Mouse (Mus musculus) hindbrain, embryonic 11.5 days (tissue): ENCODE measurements around the gene Sgms2. TPM values are rescaled to one million over a fixed set of nuclear protein-coding genes. Genes with fewer than 3 reads are reported as not detected.

Experiments
- ATAC-seq: fragments of 200-750 bp; cut with Nextera tagmentation; 2 replicates; pipeline ENCODE4 v1.8.0; 2017; ENCODE audit warnings: mild to moderate bottlenecking, moderate TSS enrichment, moderate library complexity; ENCODE audit not compliant: low FRiP score
- DNase-seq: peaks from one replicate; pipeline ENCODE4 v3.0.0-alpha.2; 2015; ENCODE audit warnings: low spot score
- H3K27ac ChIP-seq: fragments of 300-500 bp; sonication (generic); 2 replicates; pipeline ENCODE4 v1.5.1; 2014; ENCODE audit warnings: mild to moderate bottlenecking, low read depth, low read length
- H3K27me3 ChIP-seq: fragments of 300-500 bp; sonication (generic); 2 replicates; pipeline ENCODE4 v1.6.1; 2014; ENCODE audit warnings: mild to moderate bottlenecking, low read length, moderate library complexity, mixed read lengths; ENCODE audit not compliant: control insufficient read depth, insufficient read depth
- H3K36me3 ChIP-seq: fragments of 300-500 bp; sonication (generic); 2 replicates; pipeline ENCODE4 v1.6.1; 2014; ENCODE audit warnings: mild to moderate bottlenecking, low read length, moderate library complexity, mixed read lengths; ENCODE audit not compliant: control insufficient read depth, insufficient read depth
- H3K4me1 ChIP-seq: fragments of 300-500 bp; sonication (generic); replicated peaks from 2 replicates; pipeline ENCODE4 v1.6.1; 2014; ENCODE audit warnings: low read length, mixed read lengths; ENCODE audit not compliant: control insufficient read depth, insufficient read depth
- H3K4me2 ChIP-seq: fragments of 300-500 bp; sonication (generic); replicated peaks from 2 replicates; pipeline ENCODE4 v1.6.1; 2014; ENCODE audit warnings: mild to moderate bottlenecking, low read depth, low read length
- H3K4me3 ChIP-seq: fragments of 300-500 bp; sonication (generic); 2 replicates; pipeline ENCODE4 v1.5.1; 2014; ENCODE audit warnings: low read depth, low read length
- H3K9ac ChIP-seq: fragments of 300-500 bp; sonication (generic); 2 replicates; pipeline ENCODE4 v1.6.1; 2014; ENCODE audit warnings: low read depth, low read length
- H3K9me3 ChIP-seq: fragments of 300-500 bp; sonication (generic); 2 replicates; pipeline ENCODE4 v1.6.1; 2016; ENCODE audit warnings: low read length; ENCODE audit not compliant: control insufficient read depth
- WGBS: fragments of 180-500 bp; shearing (Covaris S2); extraction: QIAGEN DNeasy Blood & Tissue Kit; methylation state at CpG from one replicate; pipeline ENCODE4 v1.1.7; 2014; 5-methylcytosine and 5-hydroxymethylcytosine counted together
- polyA plus RNA-seq: library from polyadenylated mRNA; unstranded; fragments of >200 nt; fragmentation: Nextera tagmentation; extraction: Ambion mirVana; gene quantifications from 2 replicates; pipeline ENCODE4 v1.2.1, GENCODE M21; 2014

Sgms2 gene
- polyA plus RNA-seq, 1 experiment from 2014 or later, result 1.0 TPM

DNA sequence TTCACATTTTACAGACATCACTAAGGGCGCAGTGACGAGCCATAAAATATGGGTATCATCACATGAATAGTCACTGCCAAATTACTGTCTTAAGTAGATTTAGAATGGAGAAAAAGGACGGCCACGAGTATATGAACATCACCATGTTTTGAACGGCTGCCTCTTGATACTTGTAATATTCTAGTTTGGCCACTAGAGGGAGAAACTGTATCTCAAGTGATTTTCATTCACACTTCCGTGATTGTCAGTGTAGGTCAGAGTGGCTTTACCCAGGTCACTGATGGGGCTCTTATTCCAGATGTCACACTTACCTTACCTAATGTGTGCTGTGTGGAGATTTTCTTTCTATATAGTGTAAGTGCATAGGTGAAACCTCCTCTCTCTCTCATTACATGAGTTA, 191.3 kb downstream of the Sgms2 start:
- H3K27ac ChIP-seq, result no peak overlapping the region
- H3K4me3 ChIP-seq, result no peak overlapping the region
- peaks cover 2% of the 10 kb centered on the region; the same call in 1 of the 2 replicates for H3K27me3 ChIP-seq
- 12% methylated on average over 6 of the region's 6 CpGs for WGBS
- no peak for ATAC-seq
- H3K4me2 ChIP-seq, result no peak overlapping the region
- peak; percentile 54 for DNase-seq
- H3K9ac ChIP-seq, result no peak overlapping the region
- no peaks in the 10 kb centered on the region for H3K4me1 ChIP-seq
- H3K9me3 ChIP-seq, result no peaks in the 10 kb centered on the region
- H3K36me3 ChIP-seq, result no peaks in the 10 kb centered on the region

DNA sequence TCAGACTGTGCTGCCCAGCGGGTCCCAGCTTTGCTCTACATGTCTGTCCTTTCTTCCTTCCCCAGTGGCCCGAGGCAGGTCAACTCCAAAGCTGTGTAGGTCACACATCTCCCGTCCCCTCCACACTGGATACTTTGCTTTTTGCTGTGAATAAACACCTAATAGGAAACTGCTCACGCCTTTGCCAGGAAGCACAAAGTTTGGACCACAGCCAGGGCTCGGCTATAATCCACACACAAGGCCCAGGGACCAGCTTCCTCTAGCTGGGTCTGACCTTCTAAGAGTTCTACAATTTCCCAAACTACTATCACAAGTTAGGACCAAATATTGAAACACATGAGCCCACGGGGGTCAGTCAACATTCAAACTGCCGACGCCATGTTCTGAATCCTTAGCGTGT, 192.1 kb downstream of the Sgms2 start:
- ATAC-seq, result no peak
- no peak for DNase-seq
- Histone ChIP-seq H3K4me1 (no peaks in the 10 kb centered on the region), H3K27me3 (peaks cover 2% of the 10 kb centered on the region; the same call in 1 of the 2 replicates), H3K4me2 (no peak overlapping the region), H3K4me3 (no peak overlapping the region), H3K9me3 (no peaks in the 10 kb centered on the region), H3K36me3 (no peaks in the 10 kb centered on the region), H3K9ac (no peak overlapping the region), H3K27ac (no peak overlapping the region)
- 84% methylated on average over 9 of the region's 9 CpGs for WGBS

GRCm38 (mm10) chr3:131296893-131297292, 194.3 kb downstream of the Sgms2 start:
- no peaks in the 10 kb centered on the region for H3K36me3 ChIP-seq
- DNase-seq (no peak), ATAC-seq (no peak)
- H3K9me3 ChIP-seq, result no peaks in the 10 kb centered on the region
- H3K9ac ChIP-seq, result no peak overlapping the region
- no peaks in the 10 kb centered on the region for H3K4me1 ChIP-seq
- H3K27me3 ChIP-seq, result no peaks in the 10 kb centered on the region
- H3K4me3 ChIP-seq, result no peak overlapping the region
- H3K27ac ChIP-seq, result no peak overlapping the region
- H3K4me2 ChIP-seq, result no peak overlapping the region
- whole genome bisulfite sequencing, result 90% methylated on average over 7 of the region's 7 CpGs

- Histone ChIP-seq H3K27me3 (no peaks in the 10 kb centered on the region), H3K9ac (no peak overlapping the region), H3K4me3 (no peak overlapping the region), H3K4me2 (no peak overlapping the region), H3K36me3 (no peaks in the 10 kb centered on the region), H3K27ac (no peak overlapping the region), H3K4me1 (no peaks in the 10 kb centered on the region), H3K9me3 (no peaks in the 10 kb centered on the region)
- WGBS, result 89% methylated on average over 12 of the region's 12 CpGs
- DNase-seq (no peak), ATAC-seq (no peak)
These were observed 195.6 kb downstream of the Sgms2 start for GRCm38 (mm10) chr3:131295513-131296200.

DNA sequence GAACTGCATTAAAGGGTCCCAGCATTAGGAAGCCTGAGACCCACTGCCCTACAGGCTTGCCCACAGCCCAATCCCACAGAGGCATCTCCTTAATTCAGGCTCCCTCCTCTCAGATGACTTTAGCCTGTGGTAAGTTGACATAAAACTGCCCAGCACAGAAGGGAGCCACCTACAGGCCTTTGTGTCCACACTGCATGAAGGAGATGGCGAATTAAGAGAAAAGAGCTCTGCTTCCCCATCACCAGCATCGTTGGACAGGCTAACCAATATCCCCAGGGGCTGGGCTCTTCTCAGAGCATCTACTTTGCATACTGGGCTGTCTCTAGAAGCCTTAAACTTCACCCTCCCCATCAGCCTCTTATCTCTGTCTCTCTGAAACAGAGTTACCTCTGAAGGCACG, 196.7 kb downstream of the Sgms2 start:
- H3K36me3 ChIP-seq, result no peaks in the 10 kb centered on the region
- no peak overlapping the region for H3K4me3 ChIP-seq
- H3K9ac ChIP-seq, result no peak overlapping the region
- 60% methylated on average over 3 of the region's 3 CpGs for WGBS
- H3K27me3 ChIP-seq, result no peaks in the 10 kb centered on the region
- no peaks in the 10 kb centered on the region for H3K9me3 ChIP-seq
- H3K4me1 ChIP-seq, result no peaks in the 10 kb centered on the region
- no peak for DNase-seq
- H3K4me2 ChIP-seq, result no peak overlapping the region
- no peak for ATAC-seq
- H3K27ac ChIP-seq, result no peak overlapping the region

GRCm38 (mm10) chr3:131292959-131293358, 198.3 kb downstream of the Sgms2 start:
- Histone ChIP-seq H3K4me1 (no peaks in the 10 kb centered on the region), H3K27me3 (no peaks in the 10 kb centered on the region), H3K36me3 (no peaks in the 10 kb centered on the region), H3K9ac (no peak overlapping the region), H3K27ac (no peak overlapping the region), H3K9me3 (no peaks in the 10 kb centered on the region), H3K4me3 (no peak overlapping the region), H3K4me2 (no peak overlapping the region)
- no peak for ATAC-seq
- DNase-seq, result no peak
- WGBS, result 82% methylated on average over 3 of the region's 3 CpGs

DNA sequence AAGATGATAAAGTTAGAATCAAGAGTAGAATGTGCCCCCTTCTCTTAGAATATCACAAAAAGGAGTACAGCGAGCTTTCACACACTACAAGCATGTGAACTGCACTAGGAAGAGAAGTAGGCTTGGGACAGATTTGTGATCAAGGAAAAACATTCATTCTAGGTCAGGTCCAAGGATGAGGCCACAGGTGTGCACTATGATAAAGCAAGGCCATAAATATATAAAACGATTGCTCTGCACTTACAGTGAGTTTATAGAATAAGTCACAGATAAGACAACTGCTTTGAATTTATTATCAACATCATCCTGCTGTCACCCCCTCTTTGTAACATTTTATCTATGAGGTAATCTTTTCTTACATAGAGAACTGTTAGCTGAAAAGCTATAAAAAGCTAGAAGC, 198.9 kb downstream of the Sgms2 start:
- no peaks in the 10 kb centered on the region for H3K36me3 ChIP-seq
- no peak overlapping the region for H3K4me2 ChIP-seq
- H3K27me3 ChIP-seq, result no peaks in the 10 kb centered on the region
- H3K4me3 ChIP-seq, result no peak overlapping the region
- 91% methylated on average over 2 of the region's 2 CpGs for WGBS
- no peaks in the 10 kb centered on the region for H3K4me1 ChIP-seq
- DNase-seq, result no peak
- ATAC-seq, result no peak
- no peak overlapping the region for H3K9ac ChIP-seq
- H3K9me3 ChIP-seq, result no peaks in the 10 kb centered on the region
- no peak overlapping the region for H3K27ac ChIP-seq

GRCm38 (mm10) chr3:131291890-131292289, 199.3 kb downstream of the Sgms2 start:
- Histone ChIP-seq H3K27ac (no peak overlapping the region), H3K27me3 (no peaks in the 10 kb centered on the region), H3K4me2 (no peak overlapping the region), H3K9me3 (no peaks in the 10 kb centered on the region), H3K9ac (no peak overlapping the region), H3K36me3 (no peaks in the 10 kb centered on the region), H3K4me3 (no peak overlapping the region), H3K4me1 (no peaks in the 10 kb centered on the region)
- 87% methylated on average over 4 of the region's 4 CpGs for whole genome bisulfite sequencing
- ATAC-seq (no peak), DNase-seq (no peak)

DNA sequence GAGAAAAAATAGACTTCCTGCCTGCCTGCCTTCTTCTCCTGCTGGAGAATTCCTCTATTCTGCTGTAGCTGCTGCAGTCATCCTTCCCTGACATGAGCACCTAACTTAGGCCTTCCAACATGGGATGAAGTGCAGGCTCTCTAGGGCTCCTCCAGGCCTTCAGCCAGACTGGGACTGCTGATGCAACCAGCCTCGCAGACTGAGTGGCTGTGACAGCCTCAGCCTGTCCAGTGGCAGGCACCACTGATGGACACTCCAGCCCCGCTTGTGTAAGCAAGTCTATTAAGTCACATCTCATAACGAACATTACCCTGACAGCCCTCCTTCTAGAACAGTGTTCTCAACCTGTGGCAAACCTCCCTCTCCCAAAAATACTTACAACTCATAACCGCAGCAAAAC, 217.1 kb downstream of the Sgms2 start:
- Histone ChIP-seq H3K4me1 (0 out of 2 replicates have a peak, but pooled peaks cover 2% of the 10 kb centered on the region), H3K4me3 (no peak overlapping the region), H3K27ac (no peak overlapping the region), H3K9me3 (no peaks in the 10 kb centered on the region), H3K9ac (no peak overlapping the region), H3K4me2 (no peak overlapping the region), H3K27me3 (no peaks in the 10 kb centered on the region), H3K36me3 (no peaks in the 10 kb centered on the region)
- WGBS, result 86% methylated on average over 4 of the region's 4 CpGs
- no peak for DNase-seq
- ATAC-seq, result no peak
